Mouse (Mus musculus): ENCODE results near the gene Zfp219.

Zfp219 gene

DNA sequence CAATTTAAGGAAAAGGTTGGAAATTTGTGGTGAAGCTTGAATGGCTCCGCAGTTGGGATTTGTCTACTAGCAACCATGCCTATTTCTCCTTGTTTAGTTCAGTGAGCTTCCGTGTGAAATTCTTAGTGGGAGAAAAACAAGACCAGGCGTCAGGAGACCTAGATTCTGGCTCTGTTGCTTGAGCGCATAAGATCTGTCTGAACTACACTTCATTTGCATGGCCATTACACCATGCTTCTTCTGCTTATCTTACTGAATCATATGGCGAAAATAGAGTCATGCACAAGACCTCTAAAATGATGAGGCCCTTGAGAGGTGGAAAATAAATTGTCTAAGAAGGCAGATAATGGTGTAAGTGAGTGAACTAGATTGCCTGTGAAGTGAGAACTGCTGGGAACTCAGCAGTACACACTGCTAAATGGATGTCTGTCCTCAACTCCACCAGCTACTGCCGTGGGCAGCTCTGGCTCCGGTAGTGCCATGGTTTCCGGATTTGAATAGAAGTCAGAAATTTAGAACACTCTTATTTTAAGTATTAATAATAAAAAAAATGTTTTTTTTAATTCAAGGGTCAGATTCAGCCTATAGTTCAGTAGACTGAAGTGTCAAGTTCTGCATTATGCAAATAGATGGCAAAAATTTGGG, 1.2 kb upstream of the Zfp219 start:
- TF ChIP-seq GATA4 (IDR thresholded peaks at IDR 0.05; ENCODE audit: insufficient replicate concordance, low read length) = no peak

GRCm38 (mm10) chr14:52021138-52021529, 601 bp upstream of the Zfp219 start:
- TF ChIP-seq GATA4 (IDR thresholded peaks at IDR 0.05; ENCODE audit: insufficient replicate concordance, low read length) = no peak

DNA sequence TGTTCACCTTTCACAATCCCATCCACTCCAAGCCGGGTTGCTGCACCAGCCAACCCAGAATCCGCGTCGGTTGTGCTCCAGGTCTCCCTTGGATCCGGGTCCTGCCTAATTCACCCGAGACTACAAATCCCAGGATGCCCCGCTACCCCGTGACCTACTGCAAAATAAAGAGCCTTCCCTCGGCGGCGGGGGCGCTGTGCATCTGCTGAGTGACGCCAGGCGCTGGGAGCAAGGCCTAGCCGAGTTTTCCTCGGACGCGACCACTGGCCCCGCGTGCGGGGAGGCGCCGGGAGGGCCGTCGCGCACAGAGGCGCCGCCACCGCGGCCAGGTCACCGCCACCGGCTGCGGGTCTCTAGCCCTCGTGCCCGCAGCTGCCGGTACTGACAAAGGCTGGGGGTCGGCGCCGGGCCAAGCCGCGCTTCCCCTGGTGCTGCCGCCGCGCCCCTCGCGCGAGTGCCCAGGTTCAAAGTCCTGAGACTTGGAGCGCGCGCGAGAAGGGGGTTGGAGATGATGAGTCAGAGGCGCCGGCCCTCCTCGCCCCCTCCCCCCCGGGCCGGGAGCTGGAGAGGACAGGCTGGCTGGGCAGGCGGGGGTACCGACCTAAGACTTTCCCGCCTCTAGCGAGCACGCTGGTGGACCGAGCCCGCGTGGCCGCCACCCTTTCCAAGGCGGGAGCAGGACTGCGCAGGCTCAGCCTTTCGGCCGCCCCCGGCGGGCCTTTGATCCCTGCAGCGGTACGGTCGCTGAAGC, 768 bp downstream of the Zfp219 start:
- 0 out of 2 replicates have a peak, but pooled peaks have one; percentile 18 for TF ChIP-seq GATA4 (IDR thresholded peaks at IDR 0.05; ENCODE audit: insufficient replicate concordance, low read length)

GRCm38 (mm10) chr14:52019051-52019589, 1.4 kb downstream of the Zfp219 start:
- TF ChIP-seq GATA4 (IDR thresholded peaks at IDR 0.05; ENCODE audit: insufficient replicate concordance, low read length) = no peak

DNA sequence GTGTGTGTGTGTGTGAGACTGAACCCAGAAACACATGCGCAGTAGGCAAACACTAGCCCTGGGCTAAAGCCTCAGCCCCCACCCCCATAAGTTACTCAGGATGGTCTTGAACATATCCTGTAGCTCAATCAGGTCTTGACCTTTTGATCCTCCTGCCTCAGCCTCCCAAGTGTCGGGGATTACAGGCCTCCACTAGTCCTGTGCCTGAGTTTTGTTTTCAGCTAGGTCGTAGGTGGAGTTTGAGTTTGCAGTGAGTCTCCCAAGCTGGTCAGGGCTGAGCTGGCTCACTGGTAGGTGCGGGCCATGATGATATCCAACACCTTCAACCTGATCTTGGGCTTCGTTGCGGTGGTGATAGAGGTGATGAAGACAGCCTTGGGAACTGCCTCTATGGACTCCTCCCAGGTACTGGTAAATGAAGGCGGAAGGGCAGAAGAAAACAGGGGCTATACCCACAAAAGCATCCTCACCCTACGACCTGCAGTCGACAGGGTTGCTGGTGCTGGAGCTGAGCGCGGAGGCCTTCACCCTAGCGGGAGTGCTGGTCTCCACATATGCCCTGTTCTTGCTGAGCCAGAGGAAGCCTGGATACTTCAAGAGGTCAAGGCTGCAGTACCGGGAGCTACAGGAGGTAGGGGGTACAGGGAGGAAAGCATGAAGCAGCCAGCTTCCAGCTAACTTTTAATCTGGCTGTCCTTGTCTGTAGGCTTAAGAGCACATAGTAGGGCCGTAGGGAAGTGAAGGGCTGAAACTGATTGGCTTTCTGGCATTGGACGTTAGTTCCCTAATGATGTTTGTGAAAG, 2.1 kb downstream of the Zfp219 start:
- no peak for TF ChIP-seq GATA4 (IDR thresholded peaks at IDR 0.05; ENCODE audit: insufficient replicate concordance, low read length)

DNA sequence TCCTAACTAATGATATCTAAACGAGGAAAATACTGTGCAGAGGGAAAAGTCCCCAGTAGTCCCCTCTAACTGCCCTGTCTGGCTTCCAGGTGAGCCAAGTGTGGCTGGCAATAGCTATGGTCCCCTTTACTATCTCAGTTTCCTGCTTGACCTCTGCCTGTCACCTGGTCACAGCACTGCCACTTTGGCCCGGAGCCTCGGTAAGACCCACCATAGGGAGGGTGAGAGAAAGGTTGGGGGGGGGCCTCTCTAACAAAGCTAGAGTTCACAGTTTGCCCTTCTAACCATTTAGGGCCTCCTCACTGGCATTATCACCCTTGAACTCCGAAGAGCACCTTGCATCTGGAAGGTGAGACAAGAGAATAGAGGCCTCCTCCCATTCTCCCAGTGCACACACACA, 2.9 kb downstream of the Zfp219 start:
- no peak for TF ChIP-seq GATA4 (IDR thresholded peaks at IDR 0.05; ENCODE audit: insufficient replicate concordance, low read length)

- TF ChIP-seq GATA4 (IDR thresholded peaks at IDR 0.05; ENCODE audit: insufficient replicate concordance, low read length) = no peak
These were observed 3.7 kb downstream of the Zfp219 start for GRCm38 (mm10) chr14:52016625-52017405.

GRCm38 (mm10) chr14:52015445-52016100, 5.0 kb downstream of the Zfp219 start, which contains the start of gene Tmem253:
Tmem253 (plus strand) TSS chr14:52015658.
- TF ChIP-seq GATA4 (IDR thresholded peaks at IDR 0.05; ENCODE audit: insufficient replicate concordance, low read length) = peak; percentile 21; the same call in 1 of the 2 replicates

GRCm38 (mm10) chr14:52014761-52015311, 5.7 kb downstream of the Zfp219 start:
- TF ChIP-seq GATA4 (IDR thresholded peaks at IDR 0.05; ENCODE audit: insufficient replicate concordance, low read length) = peak; percentile 44; the same call in 1 of the 2 replicates

- no peak for TF ChIP-seq GATA4 (IDR thresholded peaks at IDR 0.05; ENCODE audit: insufficient replicate concordance, low read length)
These were observed 6.2 kb downstream of the Zfp219 start for GRCm38 (mm10) chr14:52014271-52014760.

DNA sequence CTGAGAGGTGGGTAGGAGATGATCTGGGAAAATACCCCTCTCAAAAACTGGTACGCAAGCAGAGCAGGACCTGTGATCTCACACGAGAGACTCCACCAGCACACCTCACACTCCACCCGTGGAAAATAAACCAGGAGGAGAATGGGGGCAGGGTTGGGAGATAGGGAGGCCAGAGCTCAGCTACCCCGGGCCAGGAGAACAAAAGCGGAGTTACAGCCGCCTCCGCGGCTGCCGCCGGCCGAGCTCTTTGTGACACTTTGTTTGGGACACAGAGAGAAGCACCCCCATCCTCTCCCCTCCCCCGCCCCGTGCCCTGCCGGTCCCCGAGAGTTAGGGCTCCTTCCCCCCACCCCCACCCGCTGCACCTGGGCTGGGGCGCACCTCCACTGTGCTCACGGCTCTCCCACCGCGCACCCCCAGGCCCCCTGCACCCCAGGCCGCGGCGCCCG, 6.7 kb downstream of the Zfp219 start:
- no peak for TF ChIP-seq GATA4 (IDR thresholded peaks at IDR 0.05; ENCODE audit: insufficient replicate concordance, low read length)

- no peak for TF ChIP-seq GATA4 (IDR thresholded peaks at IDR 0.05; ENCODE audit: insufficient replicate concordance, low read length)
These were observed 7.4 kb downstream of the Zfp219 start for GRCm38 (mm10) chr14:52013021-52013610.

GRCm38 (mm10) chr14:52012553-52012952, 8.0 kb downstream of the Zfp219 start:
- TF ChIP-seq GATA4 (IDR thresholded peaks at IDR 0.05; ENCODE audit: insufficient replicate concordance, low read length) = no peak
